Mouse (Mus musculus): ENCODE data around the gene Olfr996.

DNA sequence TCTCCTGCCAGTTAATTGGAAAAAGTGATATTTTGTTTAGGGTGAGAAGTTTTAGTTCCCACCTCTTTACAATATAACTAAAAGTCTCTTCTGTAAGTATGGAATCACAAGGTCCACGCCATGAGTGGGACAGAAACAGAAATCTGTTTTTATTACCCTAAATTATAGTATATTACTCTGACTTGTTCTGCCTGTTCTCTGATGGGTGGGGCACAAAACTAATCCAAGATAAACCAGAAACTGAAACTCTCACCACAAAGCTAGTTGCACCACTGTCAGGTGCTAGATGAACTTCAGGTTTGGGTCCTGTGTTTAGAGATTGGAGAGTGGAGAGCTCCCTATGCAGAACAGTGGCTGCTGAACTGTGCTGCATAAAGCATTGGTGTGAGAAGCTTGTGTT is 45.1 kb upstream of the Olfr996 start:
- TF ChIP-seq CTCF (IDR thresholded peaks at IDR 0.05; ENCODE audit: low read depth) (no peak), EP300 (optimal IDR thresholded peaks at IDR 0.05) (peak; percentile 50)

All from stomach, postnatal 0 days (tissue).